Mouse (Mus musculus) neural tube, embryonic 13.5 days (tissue): ENCODE measurements around the gene Cplx3. TPM values are rescaled to one million over a fixed set of nuclear protein-coding genes. Genes with fewer than 3 reads are reported as not detected.

ENCODE experiments used
- ATAC-seq: fragments of 200-750 bp; cut with Nextera tagmentation; 2 replicates; pipeline ENCODE4 v1.8.0; 2017; ENCODE audit warnings: low read depth, mild to moderate bottlenecking, moderate TSS enrichment, moderate library complexity
- H3K27ac ChIP-seq: fragments of 300-500 bp; sonication (generic); replicated peaks from 2 replicates; pipeline ENCODE4 v1.5.1; 2015; ENCODE audit warnings: moderate library complexity, mild to moderate bottlenecking, inconsistent platforms
- H3K27me3 ChIP-seq: fragments of 300-500 bp; sonication (generic); 2 replicates; pipeline ENCODE4 v1.6.1; 2015; ENCODE audit warnings: mild to moderate bottlenecking, inconsistent platforms
- H3K36me3 ChIP-seq: fragments of 300-500 bp; sonication (generic); 2 replicates; pipeline ENCODE4 v1.6.1; 2015; ENCODE audit warnings: mild to moderate bottlenecking, inconsistent platforms
- H3K4me1 ChIP-seq: fragments of 300-500 bp; sonication (generic); replicated peaks from 2 replicates; pipeline ENCODE4 v1.6.1; 2015; ENCODE audit warnings: inconsistent platforms
- H3K4me2 ChIP-seq: fragments of 300-500 bp; sonication (generic); 2 replicates; pipeline ENCODE4 v1.6.1; 2015; ENCODE audit warnings: inconsistent platforms, mild to moderate bottlenecking, moderate library complexity
- H3K4me3 ChIP-seq: fragments of 300-500 bp; sonication (generic); 2 replicates; pipeline ENCODE4 v1.5.1; 2015; ENCODE audit warnings: mild to moderate bottlenecking, inconsistent platforms
- H3K9ac ChIP-seq: fragments of 300-500 bp; sonication (generic); 2 replicates; pipeline ENCODE4 v1.6.1; 2015; ENCODE audit warnings: moderate library complexity, mild to moderate bottlenecking, inconsistent platforms
- H3K9me3 ChIP-seq: fragments of 300-500 bp; sonication (generic); 2 replicates; pipeline ENCODE4 v1.6.1; 2016; ENCODE audit warnings: inconsistent platforms
- WGBS: fragments of 180-500 bp; shearing (Covaris S2); methylation state at CpG from one replicate; pipeline ENCODE4 v1.1.7; 2015; 5-methylcytosine and 5-hydroxymethylcytosine counted together
- polyA plus RNA-seq: library from polyadenylated mRNA; unstranded; fragments of >200 nt; fragmentation: Nextera tagmentation; extraction: Ambion mirVana; gene quantifications from 2 replicates; pipeline ENCODE4 v1.2.1, GENCODE M21; 2015

The Cplx3 gene
- polyA plus RNA-seq, 1 experiment from 2014 or later, result not detected

GRCm38 (mm10) chr9:57597265-57597664 is 8.8 kb downstream of the Cplx3 start:
- peaks cover 38% of the 10 kb centered on the region for H3K36me3 ChIP-seq
- peaks cover 33% of the 10 kb centered on the region for H3K4me1 ChIP-seq
- ATAC-seq, result no peak
- H3K9me3 ChIP-seq, result no peaks in the 10 kb centered on the region
- no peak overlapping the region for H3K4me2 ChIP-seq
- no peak overlapping the region for H3K4me3 ChIP-seq
- 0 out of 2 replicates have a peak overlapping the region, but pooled peaks have one; percentile 41 for H3K9ac ChIP-seq
- no peak overlapping the region for H3K27ac ChIP-seq
- H3K27me3 ChIP-seq, result no peaks in the 10 kb centered on the region
- 91% methylated on average over 8 of the region's 8 CpGs for WGBS

- no peak overlapping the region for H3K9ac ChIP-seq
- H3K27ac ChIP-seq, result no peak overlapping the region
- H3K4me2 ChIP-seq, result no peak overlapping the region
- no peak for ATAC-seq
- no peaks in the 10 kb centered on the region for H3K27me3 ChIP-seq
- H3K36me3 ChIP-seq, result peaks cover 44% of the 10 kb centered on the region
- peaks cover 34% of the 10 kb centered on the region for H3K4me1 ChIP-seq
- WGBS, result 87% methylated on average over 9 of the region's 9 CpGs
- no peak overlapping the region for H3K4me3 ChIP-seq
- H3K9me3 ChIP-seq, result no peaks in the 10 kb centered on the region
Measured at GRCm38 (mm10) chr9:57594174-57594509, 11.9 kb downstream of the Cplx3 start.

- no peak overlapping the region for H3K4me2 ChIP-seq
- WGBS, result 55% methylated on average over 12 of the region's 12 CpGs
- no peaks in the 10 kb centered on the region for H3K27me3 ChIP-seq
- peaks cover 34% of the 10 kb centered on the region for H3K4me1 ChIP-seq
- H3K27ac ChIP-seq, result no peak overlapping the region
- no peak for ATAC-seq
- no peak overlapping the region for H3K9ac ChIP-seq
- no peak overlapping the region for H3K4me3 ChIP-seq
- H3K36me3 ChIP-seq, result peaks cover 44% of the 10 kb centered on the region
- H3K9me3 ChIP-seq, result no peaks in the 10 kb centered on the region
Measured at GRCm38 (mm10) chr9:57593454-57594173, 12.5 kb downstream of the Cplx3 start.

DNA sequence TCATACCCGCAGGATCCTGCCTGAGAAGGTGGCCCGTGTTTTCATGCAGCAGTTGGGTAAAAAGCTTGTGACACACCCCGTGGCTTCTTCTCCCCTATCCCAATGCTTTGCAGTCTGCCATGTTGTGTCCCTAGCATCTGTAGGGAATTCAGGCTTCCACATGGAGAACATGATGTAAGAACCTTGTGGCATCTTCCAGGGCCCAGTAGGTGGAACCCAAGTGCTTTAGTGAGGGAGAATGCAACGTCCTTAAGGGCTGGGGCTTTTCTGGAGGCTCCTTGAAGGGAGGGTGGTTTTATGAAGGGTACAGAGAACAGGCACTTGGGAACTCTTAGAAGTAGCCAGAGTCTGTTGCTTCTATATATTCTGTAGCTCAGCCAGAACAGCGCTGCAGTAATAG is 15.4 kb downstream of the Cplx3 start:
- Histone ChIP-seq H3K27ac (no peak overlapping the region), H3K4me2 (peak overlapping the region; percentile 92; the same call in 1 of the 2 replicates), H3K36me3 (peaks cover 61% of the 10 kb centered on the region), H3K9me3 (no peaks in the 10 kb centered on the region), H3K9ac (0 out of 2 replicates have a peak overlapping the region, but pooled peaks have one; percentile 82), H3K27me3 (no peaks in the 10 kb centered on the region), H3K4me1 (peaks cover 23% of the 10 kb centered on the region), H3K4me3 (peak overlapping the region; percentile 70; the same call in 1 of the 2 replicates)
- 42% methylated on average over 5 of the region's 5 CpGs for WGBS
- no peak for ATAC-seq

- ATAC-seq, result peak; percentile 89
- peak within 1 kb of the TSS; percentile 92 for H3K4me2 ChIP-seq
- no peaks in the 10 kb centered on the region for H3K27me3 ChIP-seq
- peaks cover 57% of the 10 kb centered on the region for H3K36me3 ChIP-seq
- H3K9ac ChIP-seq, result peak within 1 kb of the TSS; percentile 82
- peak within 1 kb of the TSS; percentile 70 for H3K4me3 ChIP-seq
- WGBS, result under 1% methylated on average over 58 of the region's 58 CpGs
- peak within 1 kb of the TSS; percentile 78 for H3K27ac ChIP-seq
- peaks cover 23% of the 10 kb centered on the region for H3K4me1 ChIP-seq
- H3K9me3 ChIP-seq, result no peaks in the 10 kb centered on the region
Measured at GRCm38 (mm10) chr9:57589224-57590126, 16.6 kb downstream of the Cplx3 start, which contains the start of gene Ulk3. Ulk3 (plus strand) TSS chr9:57589452.

DNA sequence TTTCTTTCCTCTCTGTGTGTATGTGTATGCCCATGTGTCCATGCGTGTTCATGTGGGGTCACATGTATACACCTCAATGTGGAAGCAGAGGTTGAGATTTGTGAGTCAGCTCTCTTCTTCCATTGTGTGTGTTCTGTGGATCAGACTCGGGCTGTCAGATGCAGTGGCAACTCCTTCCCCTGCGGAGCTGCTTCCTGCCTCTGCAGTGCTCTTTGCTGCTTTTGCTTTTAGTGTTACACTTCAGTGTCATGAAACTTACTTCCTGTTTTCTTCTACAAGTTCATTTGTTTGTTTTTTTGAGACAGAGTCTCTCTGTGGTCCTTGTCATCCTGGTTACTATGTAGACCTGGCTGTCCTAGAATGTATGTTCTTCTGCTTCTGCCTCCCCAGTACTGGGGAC is 21.1 kb downstream of the Cplx3 start:
- H3K27ac ChIP-seq, result no peak overlapping the region
- no peaks in the 10 kb centered on the region for H3K9me3 ChIP-seq
- H3K36me3 ChIP-seq, result peaks cover 74% of the 10 kb centered on the region
- H3K27me3 ChIP-seq, result no peaks in the 10 kb centered on the region
- H3K4me3 ChIP-seq, result no peak overlapping the region
- H3K4me1 ChIP-seq, result peaks cover 14% of the 10 kb centered on the region
- 84% methylated on average over 3 of the region's 3 CpGs for WGBS
- H3K4me2 ChIP-seq, result no peak overlapping the region
- H3K9ac ChIP-seq, result no peak overlapping the region
- no peak for ATAC-seq

DNA sequence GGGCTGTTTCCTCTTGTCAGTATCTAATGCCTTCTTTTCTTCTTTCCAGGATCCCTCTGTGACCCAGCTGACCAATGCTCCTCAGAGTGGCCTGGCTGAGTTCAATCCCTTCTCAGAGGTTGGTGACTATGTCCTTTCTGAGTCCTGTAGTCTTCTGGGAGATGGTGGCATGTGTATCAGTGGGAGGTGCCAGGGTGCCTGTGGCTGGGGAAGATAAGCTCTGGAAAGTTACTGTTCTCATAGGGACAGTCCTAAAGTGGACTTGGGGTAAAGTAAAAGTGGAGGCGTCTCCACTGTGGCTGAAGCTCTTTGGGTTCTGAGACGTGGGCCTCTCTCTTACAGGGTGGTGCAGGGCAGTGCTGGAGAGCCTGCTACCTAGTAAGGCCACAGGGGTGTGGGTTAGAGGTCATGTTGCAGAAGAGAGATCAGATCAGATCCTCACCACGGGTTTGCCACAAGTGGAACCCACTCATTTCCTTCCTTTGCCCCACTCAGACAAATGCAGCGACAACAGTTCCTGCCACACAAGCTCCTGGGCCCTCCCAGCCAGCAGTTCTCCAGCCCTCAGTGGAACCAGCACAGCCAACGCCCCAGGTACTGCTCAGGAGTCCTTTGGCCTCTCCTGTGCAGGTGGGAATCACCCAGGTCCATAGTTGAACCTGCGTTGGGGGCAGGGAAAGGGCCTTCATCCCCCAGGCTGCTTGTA is 28.8 kb downstream of the Cplx3 start:
- ATAC-seq, result no peak

GRCm38 (mm10) chr9:57575577-57575976 is 30.5 kb downstream of the Cplx3 start:
- Histone ChIP-seq H3K4me1 (no peaks in the 10 kb centered on the region), H3K9me3 (no peaks in the 10 kb centered on the region), H3K9ac (no peak overlapping the region), H3K4me3 (no peak overlapping the region), H3K36me3 (peaks cover 59% of the 10 kb centered on the region), H3K27ac (no peak overlapping the region), H3K27me3 (no peaks in the 10 kb centered on the region), H3K4me2 (no peak overlapping the region)
- WGBS, result 85% methylated on average over 3 of the region's 3 CpGs
- ATAC-seq, result no peak

More for the DNA sequence above, 28.8 kb downstream of the Cplx3 start:
- no peak overlapping the region for H3K4me2 ChIP-seq
- H3K4me3 ChIP-seq, result no peak overlapping the region
- WGBS, result 88% methylated on average over 6 of the region's 6 CpGs
- H3K36me3 ChIP-seq, result peaks cover 61% of the 10 kb centered on the region
- H3K27me3 ChIP-seq, result no peaks in the 10 kb centered on the region
- H3K9ac ChIP-seq, result no peak overlapping the region
- H3K27ac ChIP-seq, result no peak overlapping the region
- no peaks in the 10 kb centered on the region for H3K4me1 ChIP-seq
- no peaks in the 10 kb centered on the region for H3K9me3 ChIP-seq

- H3K27me3 ChIP-seq, result no peaks in the 10 kb centered on the region
- H3K27ac ChIP-seq, result no peak overlapping the region
- no peak overlapping the region for H3K4me3 ChIP-seq
- peaks cover 58% of the 10 kb centered on the region for H3K36me3 ChIP-seq
- H3K9ac ChIP-seq, result no peak overlapping the region
- no peaks in the 10 kb centered on the region for H3K4me1 ChIP-seq
- H3K4me2 ChIP-seq, result no peak overlapping the region
- H3K9me3 ChIP-seq, result no peaks in the 10 kb centered on the region
- no peak for ATAC-seq
Measured at GRCm38 (mm10) chr9:57574397-57574796, 31.7 kb downstream of the Cplx3 start.

DNA sequence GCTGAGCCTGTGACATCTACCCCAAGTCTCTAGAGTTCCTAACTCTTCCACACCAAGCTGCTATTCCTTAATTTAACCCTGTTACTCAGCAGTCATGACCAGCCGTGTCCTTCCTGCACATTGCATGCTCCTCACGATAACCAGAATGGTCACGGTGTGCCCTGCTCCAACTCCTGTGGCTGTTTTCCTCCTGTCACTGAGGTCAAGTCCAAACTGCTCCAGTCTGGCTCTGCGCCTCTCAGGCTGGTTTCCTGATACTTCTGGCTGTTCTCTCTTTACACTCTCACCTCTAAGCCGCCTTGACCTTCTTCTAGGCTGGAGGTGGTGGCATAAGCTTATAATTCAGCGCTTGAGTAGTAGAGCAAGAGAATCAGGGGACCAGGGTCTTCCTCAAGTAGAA is 37.6 kb downstream of the Cplx3 start:
- H3K4me3 ChIP-seq, result no peak overlapping the region
- peaks cover 29% of the 10 kb centered on the region for H3K4me1 ChIP-seq
- no peak overlapping the region for H3K4me2 ChIP-seq
- peaks cover 49% of the 10 kb centered on the region for H3K36me3 ChIP-seq
- 93% methylated on average over 6 of the region's 6 CpGs for WGBS
- H3K9ac ChIP-seq, result no peak overlapping the region
- no peak for ATAC-seq
- no peak overlapping the region for H3K27ac ChIP-seq
- no peaks in the 10 kb centered on the region for H3K9me3 ChIP-seq
- no peaks in the 10 kb centered on the region for H3K27me3 ChIP-seq

DNA sequence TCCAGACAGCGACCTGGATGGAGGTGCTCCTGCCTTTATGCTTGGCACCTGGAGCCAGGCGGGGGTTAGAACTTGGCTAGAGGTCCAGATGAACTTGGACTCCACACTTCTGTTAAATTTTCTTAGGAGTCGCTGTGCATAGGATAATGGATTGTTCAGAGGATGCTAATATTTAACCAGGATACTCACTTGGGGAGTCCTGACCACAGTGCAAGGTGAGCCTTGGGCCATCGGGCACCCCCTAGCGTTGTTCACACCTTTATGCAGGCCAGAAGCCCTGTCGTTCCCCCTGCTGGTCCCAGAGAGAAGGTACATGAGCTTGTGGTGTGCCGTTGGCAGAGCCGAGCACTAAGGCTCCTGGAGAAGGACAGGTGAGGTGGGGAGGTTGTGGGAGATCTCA is 39.2 kb downstream of the Cplx3 start:
- Histone ChIP-seq H3K27ac (no peak overlapping the region; the same call in 1 of the 2 replicates), H3K27me3 (no peaks in the 10 kb centered on the region), H3K9me3 (no peaks in the 10 kb centered on the region), H3K36me3 (peaks cover 42% of the 10 kb centered on the region), H3K4me3 (no peak overlapping the region), H3K4me2 (no peak overlapping the region), H3K4me1 (peaks cover 44% of the 10 kb centered on the region), H3K9ac (no peak overlapping the region)
- no peak for ATAC-seq
- 62% methylated on average over 8 of the region's 8 CpGs for WGBS
